Mouse (Mus musculus) small intestine, adult 2 months (tissue): Measurements from ENCODE around the gene Slco3a1. TPM values are rescaled to one million over a fixed set of nuclear protein-coding genes. Genes with fewer than 3 reads are reported as not detected.

Source experiments
- H3K27ac ChIP-seq: fragments of 200-500 bp; 2 replicates; pipeline ENCODE4 v1.5.1; 2012; ENCODE audit warnings: low read depth, low read length, control low read depth, inconsistent platforms; ENCODE audit not compliant: insufficient read depth
- H3K27me3 ChIP-seq: fragments of 200-500 bp; 2 replicates; pipeline ENCODE4 v1.6.1; 2012; ENCODE audit warnings: mild to moderate bottlenecking, moderate library complexity, low read length, inconsistent platforms; ENCODE audit not compliant: control insufficient read depth, insufficient read depth
- H3K36me3 ChIP-seq: fragments of 200-500 bp; 2 replicates; pipeline ENCODE4 v1.6.1; 2012; ENCODE audit warnings: mild to moderate bottlenecking, low read length, control low read depth, inconsistent platforms; ENCODE audit not compliant: control insufficient read depth, insufficient read depth
- H3K4me1 ChIP-seq: fragments of 200-500 bp; 2 replicates; pipeline ENCODE4 v1.6.1; 2012; ENCODE audit warnings: low read length, inconsistent platforms, mixed read lengths; ENCODE audit not compliant: control insufficient read depth, insufficient read depth, insufficient read length
- H3K4me3 ChIP-seq: fragments of 200-500 bp; 2 replicates; pipeline ENCODE4 v1.5.1; 2012; ENCODE audit warnings: low read depth, mild to moderate bottlenecking, control low read depth, inconsistent platforms, low read length, moderate library complexity
- CTCF ChIP-seq: fragments of 200-500 bp; IDR thresholded peaks from 2 replicates; pipeline ENCODE4 v1.5.1; 2012; ENCODE audit warnings: low read depth, mild to moderate bottlenecking, control low read depth, inconsistent platforms, low read length, moderate library complexity, mixed read lengths; ENCODE audit not compliant: insufficient replicate concordance, insufficient read length; ENCODE audit errors: extremely low read depth
- POLR2A ChIP-seq: fragments of 200-500 bp; IDR thresholded peaks from 2 replicates; pipeline ENCODE4 v1.6.1; 2012; ENCODE audit warnings: low read depth, mild to moderate bottlenecking, control low read depth, inconsistent platforms, low read length, moderate library complexity
- WGBS: fragments of 180-500 bp; shearing (Covaris S2); methylation state at CpG from one replicate; pipeline ENCODE4 v1.1.7; 2018; 5-methylcytosine and 5-hydroxymethylcytosine counted together
- polyA plus RNA-seq: library from polyadenylated mRNA; depleted of rRNA; stranded (reverse); fragments of >200 nt; gene quantifications from 2 replicates; pipeline ENCODE4 v1.2.3, GENCODE M21; 2012

The Slco3a1 gene
- polyA plus RNA-seq, 1 experiment, result 15.3 TPM

DNA sequence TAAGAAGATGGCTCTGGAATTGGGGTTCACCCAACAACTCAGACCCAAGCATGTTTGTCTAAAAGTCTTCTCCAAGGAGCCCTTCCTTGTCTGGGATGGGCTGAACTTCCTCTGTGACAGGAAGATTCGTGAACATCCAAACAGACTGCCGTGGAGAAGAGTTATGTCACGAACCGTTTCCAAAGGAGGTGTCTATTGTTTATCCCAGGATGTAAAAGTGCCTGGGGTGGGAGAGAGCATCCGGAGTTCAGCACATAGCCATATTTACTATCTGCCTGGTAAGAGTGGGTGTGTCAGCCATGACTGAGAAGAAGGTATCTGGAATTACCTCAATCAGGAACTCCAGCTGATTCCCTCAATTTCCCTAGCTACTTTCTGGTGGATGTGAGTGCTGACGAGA, 35.2 kb downstream of the Slco3a1 start:
- 68% methylated on average over 6 of the region's 6 CpGs for WGBS
- no peaks in the 10 kb centered on the region for H3K27me3 ChIP-seq
- H3K4me1 ChIP-seq, result peaks cover 4% of the 10 kb centered on the region; the same call in 1 of the 2 replicates
- H3K4me3 ChIP-seq, result no peak overlapping the region
- no peak overlapping the region for H3K27ac ChIP-seq
- no peak for TF ChIP-seq POLR2A
- no peak for TF ChIP-seq CTCF
- H3K36me3 ChIP-seq, result no peaks in the 10 kb centered on the region

- H3K36me3 ChIP-seq, result no peaks in the 10 kb centered on the region
- no peak overlapping the region for H3K27ac ChIP-seq
- H3K4me1 ChIP-seq, result no peaks in the 10 kb centered on the region
- WGBS, result 96% methylated on average over 1 of the region's 1 CpGs
- no peak overlapping the region for H3K4me3 ChIP-seq
- no peaks in the 10 kb centered on the region for H3K27me3 ChIP-seq
- TF ChIP-seq CTCF, result no peak
- TF ChIP-seq POLR2A, result no peak
These were observed 35.8 kb downstream of the Slco3a1 start for GRCm38 (mm10) chr7:74518776-74519175.

DNA sequence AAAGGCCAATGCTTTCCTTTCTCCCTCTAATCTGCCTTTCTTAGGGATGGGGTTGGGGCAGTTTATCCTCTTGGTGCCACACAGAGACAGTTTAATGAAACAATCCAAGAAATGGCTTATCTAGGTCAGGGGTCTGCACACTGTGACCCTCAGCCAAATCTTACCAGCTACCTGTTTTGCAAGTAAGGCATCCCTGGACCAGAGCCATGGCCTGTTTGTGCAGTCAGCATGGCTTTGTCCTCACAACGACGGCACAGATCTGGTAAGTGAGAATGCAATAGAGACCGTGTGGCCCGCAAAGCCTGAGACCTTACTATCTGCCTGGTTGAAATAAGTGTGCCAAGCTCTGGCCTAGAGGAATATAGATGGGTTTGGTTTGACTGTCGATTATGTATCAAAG, 36.3 kb downstream of the Slco3a1 start:
- Histone ChIP-seq H3K27me3 (no peaks in the 10 kb centered on the region), H3K27ac (no peak overlapping the region), H3K36me3 (no peaks in the 10 kb centered on the region), H3K4me1 (no peaks in the 10 kb centered on the region), H3K4me3 (no peak overlapping the region)
- WGBS, result 88% methylated on average over 5 of the region's 5 CpGs
- no peak for TF ChIP-seq CTCF
- no peak for TF ChIP-seq POLR2A

- Histone ChIP-seq H3K4me1 (no peaks in the 10 kb centered on the region), H3K27me3 (no peaks in the 10 kb centered on the region), H3K4me3 (no peak overlapping the region), H3K27ac (no peak overlapping the region), H3K36me3 (no peaks in the 10 kb centered on the region)
- TF ChIP-seq CTCF (no peak), POLR2A (no peak)
- WGBS, result 60% methylated on average over 1 of the region's 1 CpGs
These were observed 43.9 kb downstream of the Slco3a1 start for GRCm38 (mm10) chr7:74510676-74511075.

DNA sequence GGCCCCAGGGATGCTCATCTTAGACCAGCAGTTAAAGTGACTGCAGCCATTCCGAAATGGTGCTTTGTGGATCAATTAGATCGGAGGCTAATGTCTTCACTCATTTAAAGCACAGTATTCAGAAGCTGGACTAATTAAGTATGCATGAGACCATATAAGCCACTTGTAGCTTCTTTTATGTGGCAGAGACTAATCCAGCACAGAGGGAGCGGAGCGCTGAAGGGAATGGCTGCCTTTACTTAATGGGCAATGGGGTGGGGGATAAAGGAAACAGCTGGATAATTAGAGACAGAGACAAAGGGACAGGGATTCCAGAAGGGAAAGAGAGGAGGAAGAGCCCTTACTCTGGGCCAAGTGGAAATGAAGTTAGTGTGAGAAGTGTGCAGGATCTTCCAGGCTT, 46.4 kb downstream of the Slco3a1 start:
- Histone ChIP-seq H3K36me3 (no peaks in the 10 kb centered on the region), H3K4me1 (no peaks in the 10 kb centered on the region), H3K27ac (no peak overlapping the region), H3K27me3 (no peaks in the 10 kb centered on the region), H3K4me3 (no peak overlapping the region)
- 88% methylated on average over 4 of the region's 4 CpGs for WGBS
- TF ChIP-seq CTCF (no peak), POLR2A (no peak)

GRCm38 (mm10) chr7:74506856-74507255, 47.7 kb downstream of the Slco3a1 start:
- Histone ChIP-seq H3K36me3 (no peaks in the 10 kb centered on the region), H3K4me1 (no peaks in the 10 kb centered on the region), H3K27me3 (no peaks in the 10 kb centered on the region), H3K4me3 (no peak overlapping the region), H3K27ac (no peak overlapping the region)
- TF ChIP-seq CTCF (no peak), POLR2A (no peak)
- 85% methylated on average over 5 of the region's 5 CpGs for WGBS

- TF ChIP-seq CTCF, result no peak
- TF ChIP-seq POLR2A, result no peak
These were observed 48.9 kb downstream of the Slco3a1 start for GRCm38 (mm10) chr7:74505635-74506034.

DNA sequence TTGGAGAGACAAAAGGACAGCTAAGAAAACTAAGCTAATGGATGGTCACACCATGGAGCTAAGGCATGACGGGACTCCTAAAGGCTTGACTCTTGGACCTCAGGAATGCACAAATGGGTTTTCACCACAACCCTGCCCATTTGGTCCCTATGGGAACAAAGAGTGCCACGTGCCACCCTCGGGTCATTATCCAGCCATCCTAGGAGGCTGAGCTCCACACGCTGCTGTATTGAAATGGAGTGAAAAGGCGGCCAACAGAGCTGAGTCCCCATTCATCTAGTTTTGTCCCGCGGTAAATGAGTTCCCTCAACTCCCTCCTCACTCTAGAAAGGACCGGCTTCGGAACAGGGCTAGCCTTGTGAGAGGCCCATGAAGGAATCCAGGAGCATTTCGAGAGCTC, 53.4 kb downstream of the Slco3a1 start:
- H3K4me3 ChIP-seq, result no peak overlapping the region
- no peak for TF ChIP-seq CTCF
- no peak for TF ChIP-seq POLR2A
- peaks cover 17% of the 10 kb centered on the region; the same call in 1 of the 2 replicates for H3K4me1 ChIP-seq
- H3K27me3 ChIP-seq, result no peaks in the 10 kb centered on the region
- no peaks in the 10 kb centered on the region; the same call in 1 of the 2 replicates for H3K36me3 ChIP-seq
- no peak overlapping the region for H3K27ac ChIP-seq
- WGBS, result 90% methylated on average over 10 of the region's 10 CpGs

More at GRCm38 (mm10) chr7:74505635-74506034, 48.9 kb downstream of the Slco3a1 start:
- 94% methylated on average over 10 of the region's 10 CpGs for WGBS
- Histone ChIP-seq H3K27me3 (no peaks in the 10 kb centered on the region), H3K36me3 (no peaks in the 10 kb centered on the region), H3K4me1 (no peaks in the 10 kb centered on the region), H3K4me3 (no peak overlapping the region), H3K27ac (no peak overlapping the region)
